Mouse (Mus musculus) olfactory bulb, adult 2 months (tissue): ENCODE measurements at regions not wholly inside any gene's neighbourhood (a gene's known extent, or its start where the extent isn't known, plus 50 kb on each side); places are given as distances from the start of the nearest gene placed in this dataset.

ENCODE experiments used
- CTCF ChIP-seq: fragments of 200-500 bp; IDR thresholded peaks from 2 replicates; pipeline ENCODE4 v1.5.1; 2012; ENCODE audit warnings: low read depth, mild to moderate bottlenecking, low read length, moderate library complexity; ENCODE audit not compliant: insufficient read depth
- POLR2A ChIP-seq: fragments of 200-500 bp; IDR thresholded peaks from 2 replicates; pipeline ENCODE4 v1.6.1; 2012; ENCODE audit warnings: mild to moderate bottlenecking, low read depth, low read length, moderate library complexity; ENCODE audit not compliant: insufficient read depth

- no peak for TF ChIP-seq CTCF
- no peak for TF ChIP-seq POLR2A
These were observed 243.7 kb downstream of the Fam49a start for GRCm38 (mm10) chr12:12505590-12505989.
